Mouse (Mus musculus) gastrocnemius, postnatal 4 days (tissue): ENCODE data around the gene Abtb2. TPM values are rescaled to one million over a fixed set of nuclear protein-coding genes. Genes with fewer than 3 reads are reported as not detected.

Experiments
- DNase-seq, 2 experiments: peaks; one replicate each; pipeline ENCODE4 v3.0.0; 2021 to 2022; ENCODE audit warnings: low spot score in 2 of 2, mixed read lengths in 2 of 2
- total RNA-seq, 2 experiments: library from RNA; stranded (reverse); gene quantifications; 2 replicates each; pipeline ENCODE4 v1.2.3; 2021

Gene Abtb2
- total RNA-seq, 2 experiments from 2014 or later: 31.8 to 36.0 TPM

GRCm38 (mm10) chr2:103610831-103611535 is 44.9 kb downstream of the Abtb2 start:
- no peak for DNase-seq

- DNase-seq: no peak
Measured at GRCm38 (mm10) chr2:103613865-103614264, 47.8 kb downstream of the Abtb2 start.

- DNase-seq: no peak
Measured at GRCm38 (mm10) chr2:103615028-103615427, 48.9 kb downstream of the Abtb2 start.

DNA sequence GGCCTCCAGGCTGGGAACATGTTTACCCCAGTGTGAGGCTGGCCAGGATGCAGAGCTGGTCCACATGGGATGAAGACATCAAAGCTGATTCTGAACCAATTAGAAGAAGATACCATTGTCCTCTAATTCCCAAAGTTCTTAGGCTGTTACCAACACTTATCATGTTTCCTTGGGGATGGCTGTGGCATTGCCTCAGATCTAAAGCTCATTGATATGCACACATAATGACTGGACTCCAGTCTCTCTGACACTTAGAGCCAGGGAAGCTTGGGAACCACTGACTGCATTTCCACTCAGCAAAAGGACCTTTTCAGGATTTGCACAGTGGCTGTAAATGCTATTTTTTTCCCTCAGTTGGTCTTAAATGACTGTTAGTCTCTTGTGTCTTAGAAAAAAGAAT is 52.3 kb downstream of the Abtb2 start:
- no peak for DNase-seq

- DNase-seq: no peak
Measured at GRCm38 (mm10) chr2:103622950-103623349, 56.8 kb downstream of the Abtb2 start.

GRCm38 (mm10) chr2:103625349-103625932 is 59.3 kb downstream of the Abtb2 start:
- no peak for DNase-seq

DNA sequence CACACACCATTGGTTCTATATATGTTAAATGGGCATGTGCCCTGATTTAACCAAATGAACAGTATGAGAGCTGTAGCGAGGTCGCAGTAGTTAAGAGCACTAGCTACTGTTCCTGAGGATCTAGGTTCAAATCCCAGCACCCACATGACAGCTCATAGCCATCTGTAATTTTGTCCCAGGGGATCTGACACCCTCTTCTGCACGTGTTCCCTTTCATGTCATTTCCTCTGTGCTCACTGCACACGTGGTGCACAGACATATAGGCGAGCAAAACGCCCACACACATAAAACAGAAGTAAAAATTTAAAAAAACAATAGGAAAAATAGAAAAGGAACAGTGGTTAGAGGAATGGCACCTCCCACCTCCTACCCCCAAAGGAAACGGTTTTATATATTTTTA is 61.0 kb downstream of the Abtb2 start:
- DNase-seq: no peak

- no peak for DNase-seq
Measured at GRCm38 (mm10) chr2:103629956-103630355, 63.8 kb downstream of the Abtb2 start.

DNA sequence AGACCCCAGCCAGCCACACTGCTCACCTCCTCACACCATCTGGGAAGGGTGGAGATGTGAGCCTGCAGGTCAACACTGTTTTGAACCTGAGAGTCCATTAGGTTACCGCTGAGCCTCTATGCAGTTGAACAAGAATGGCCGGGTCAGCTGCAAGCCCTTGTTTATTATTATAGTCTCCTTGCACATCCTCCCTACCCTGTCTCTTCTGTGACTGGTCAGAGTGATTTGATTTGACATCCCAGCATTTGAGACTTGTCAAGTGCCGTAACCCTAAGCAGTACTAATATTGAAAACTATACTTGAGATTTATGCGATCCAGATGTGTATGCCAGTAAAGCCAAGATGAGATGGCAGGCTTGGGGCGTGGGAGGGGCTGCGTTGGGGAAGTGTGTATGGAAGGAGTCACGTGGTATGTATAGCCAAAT is 65.2 kb downstream of the Abtb2 start:
- DNase-seq: no peak

DNA sequence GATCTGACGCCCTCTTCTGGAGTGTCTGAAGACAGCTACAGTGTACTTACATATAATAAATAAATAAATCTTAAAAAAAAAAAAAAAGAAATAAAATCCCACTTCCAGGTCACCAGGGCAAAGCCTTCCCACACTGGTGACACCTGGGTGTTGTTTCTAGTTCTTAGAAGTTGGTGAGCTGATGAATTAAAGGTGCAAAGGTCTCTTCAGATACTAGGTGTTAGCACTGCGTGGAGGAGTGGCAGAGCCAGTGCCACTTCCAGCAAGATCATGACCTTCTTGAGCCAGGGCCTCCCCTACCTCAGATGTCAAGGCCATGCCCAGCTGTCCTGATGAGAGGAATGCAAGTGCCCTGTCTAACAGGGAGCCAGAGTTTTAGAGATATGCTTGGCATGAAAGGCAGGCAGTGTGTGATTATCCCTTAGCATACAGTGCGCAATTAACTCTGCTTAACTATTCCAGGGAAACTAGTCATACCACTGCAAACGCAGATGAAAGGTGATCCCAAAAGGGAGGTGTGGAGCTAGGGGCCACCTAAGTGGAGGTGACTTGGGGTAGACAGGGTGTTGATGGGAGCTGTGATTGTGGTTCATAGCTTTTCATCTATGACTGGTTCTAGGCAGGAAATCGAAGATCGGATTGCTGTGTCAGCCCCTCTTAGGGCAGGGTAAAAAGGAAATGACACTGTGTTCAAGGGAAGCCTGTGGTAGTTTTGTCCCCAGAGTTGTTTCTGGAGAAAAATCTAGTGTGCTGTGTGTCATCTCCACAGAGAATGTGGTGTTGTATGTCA is 66.2 kb downstream of the Abtb2 start:
- DNase-seq: no peak

DNA sequence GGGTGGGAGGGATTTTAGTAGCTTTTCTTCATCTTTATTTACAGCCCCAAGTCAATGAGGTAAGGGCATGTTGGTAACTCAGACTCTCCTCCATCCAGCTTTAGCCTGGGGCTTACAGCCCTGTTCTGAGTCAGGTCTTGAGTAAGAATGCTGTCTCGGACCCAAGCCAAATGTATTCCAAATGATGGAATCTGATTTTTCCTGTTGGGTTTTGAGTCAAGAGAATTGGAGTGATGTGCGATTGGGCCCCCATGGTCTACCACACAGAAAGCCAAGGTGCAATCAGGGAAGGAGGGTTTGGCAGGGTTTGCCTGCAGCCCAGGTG is 66.8 kb downstream of the Abtb2 start:
- no peak for DNase-seq

DNA sequence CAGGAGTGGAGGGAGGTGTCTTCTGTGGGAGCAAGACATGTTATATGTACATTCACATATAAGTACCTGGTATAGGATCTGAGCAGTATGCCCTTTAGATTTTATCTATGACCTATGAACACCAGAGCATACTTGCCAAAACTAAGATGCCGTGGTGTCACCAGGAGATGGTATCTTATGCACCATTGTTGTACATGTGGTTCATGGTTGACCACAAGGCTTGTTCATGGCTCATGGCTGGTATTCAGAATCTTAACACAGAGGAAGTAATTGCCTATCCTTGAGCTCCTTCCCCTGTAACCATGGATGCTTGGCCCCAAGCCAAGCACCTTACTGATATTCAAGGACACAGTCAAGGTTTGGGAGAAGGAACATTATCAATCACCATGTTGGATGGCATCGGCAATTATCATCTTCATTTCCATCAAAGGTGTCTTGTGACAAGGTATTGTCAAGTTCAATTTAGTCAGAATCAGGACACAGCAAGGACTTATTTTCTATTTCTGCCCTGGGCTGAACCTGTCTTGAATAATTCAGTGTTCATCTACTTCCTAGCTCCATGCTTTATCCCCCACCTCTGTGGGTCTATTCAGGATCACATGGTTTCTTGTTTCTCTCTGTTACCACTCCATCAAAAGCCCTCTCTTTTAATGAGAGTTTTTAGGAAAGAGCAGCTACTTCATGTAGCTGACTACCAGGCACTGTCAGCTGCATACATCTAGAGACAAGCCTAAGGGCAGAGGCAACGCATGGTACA is 69.8 kb downstream of the Abtb2 start:
- DNase-seq: no peak

GRCm38 (mm10) chr2:103637385-103637784 is 71.3 kb downstream of the Abtb2 start:
- DNase-seq: no peak

- DNase-seq: no peak
Measured at GRCm38 (mm10) chr2:103637943-103638342, 71.8 kb downstream of the Abtb2 start.

GRCm38 (mm10) chr2:103639701-103640100 is 73.6 kb downstream of the Abtb2 start:
- DNase-seq: no peak

- no peak for DNase-seq
Measured at GRCm38 (mm10) chr2:103640861-103641260, 74.8 kb downstream of the Abtb2 start.

GRCm38 (mm10) chr2:103643584-103644211 is 77.6 kb downstream of the Abtb2 start:
- peak in 1 of 2 experiments; percentile 18 for DNase-seq

- no peak for DNase-seq
Measured at GRCm38 (mm10) chr2:103644418-103644817, 78.3 kb downstream of the Abtb2 start.

DNA sequence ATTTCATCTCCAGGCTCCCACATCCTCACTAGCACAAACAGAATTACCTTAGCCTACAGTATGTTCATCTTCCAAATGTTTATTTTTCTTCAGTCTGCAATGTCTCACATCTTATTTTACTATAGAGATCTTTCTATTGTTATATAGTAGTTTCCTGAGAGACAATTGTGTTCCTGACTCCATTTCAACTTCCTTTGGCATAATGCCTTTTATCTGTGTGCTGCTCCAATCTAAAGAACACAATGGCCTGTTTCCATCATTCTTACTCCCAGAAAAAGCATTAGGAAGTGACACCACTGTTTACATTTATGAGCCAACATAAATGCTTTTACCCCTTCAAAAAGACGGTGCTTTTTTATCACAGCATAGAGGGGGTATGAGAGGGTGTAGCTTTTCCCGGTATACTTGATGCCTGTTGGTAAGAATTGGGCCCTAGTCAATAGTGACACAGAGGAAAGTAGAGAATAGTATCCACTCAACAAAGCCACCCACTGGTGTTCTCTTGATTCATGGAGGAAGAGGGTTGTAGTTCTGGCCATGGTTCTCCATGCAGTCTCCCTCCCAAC is 84.3 kb downstream of the Abtb2 start:
- DNase-seq: no peak

GRCm38 (mm10) chr2:103652121-103652520 is 86.0 kb downstream of the Abtb2 start:
- DNase-seq: no peak

GRCm38 (mm10) chr2:103655037-103655436 is 88.9 kb downstream of the Abtb2 start:
- no peak for DNase-seq
